Mouse (Mus musculus): ENCODE measurements at regions not wholly inside any gene's neighbourhood (a gene's known extent, or its start where the extent isn't known, plus 50 kb on each side); places are given as distances from the start of the nearest gene placed in this dataset.

DNA sequence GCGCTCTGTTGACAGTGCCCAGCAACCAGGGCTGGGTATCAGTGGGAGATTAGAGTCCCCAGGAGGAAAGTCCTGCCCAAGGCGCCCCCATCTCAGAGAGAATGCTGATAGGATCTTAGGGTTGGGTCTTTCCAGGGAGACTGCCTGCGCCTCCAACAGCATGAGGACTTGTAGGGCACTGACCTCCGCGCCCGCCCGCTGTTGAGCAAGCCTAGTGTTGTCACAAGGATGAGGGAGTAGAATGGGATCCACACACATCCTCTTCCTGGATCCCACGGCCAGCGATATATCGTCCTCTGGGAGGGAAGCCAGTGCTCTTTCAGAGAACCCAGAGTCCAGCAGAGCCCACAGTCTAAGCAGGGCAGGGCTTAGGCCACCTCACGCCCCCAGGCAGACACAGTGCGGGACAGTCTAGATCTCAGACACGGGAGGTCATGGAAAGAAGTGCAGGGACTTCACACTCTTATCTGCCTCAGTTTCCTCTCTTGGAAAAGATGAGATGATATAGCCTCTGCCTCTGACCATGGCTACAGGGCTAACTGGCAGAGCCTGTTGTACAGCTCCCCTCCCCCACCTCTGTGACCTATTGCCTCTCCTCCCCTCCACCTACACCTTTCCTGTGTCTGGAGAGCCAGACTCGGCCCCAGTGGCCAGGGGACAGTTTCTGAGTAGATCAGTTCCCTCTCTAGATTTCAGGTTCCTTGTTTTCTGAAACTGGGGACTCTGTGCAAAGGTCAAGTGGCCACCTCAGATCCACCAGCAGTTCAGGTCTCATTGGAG is 52.0 kb upstream of the Dusp5 start:
- DNase-seq: no peak

DNA sequence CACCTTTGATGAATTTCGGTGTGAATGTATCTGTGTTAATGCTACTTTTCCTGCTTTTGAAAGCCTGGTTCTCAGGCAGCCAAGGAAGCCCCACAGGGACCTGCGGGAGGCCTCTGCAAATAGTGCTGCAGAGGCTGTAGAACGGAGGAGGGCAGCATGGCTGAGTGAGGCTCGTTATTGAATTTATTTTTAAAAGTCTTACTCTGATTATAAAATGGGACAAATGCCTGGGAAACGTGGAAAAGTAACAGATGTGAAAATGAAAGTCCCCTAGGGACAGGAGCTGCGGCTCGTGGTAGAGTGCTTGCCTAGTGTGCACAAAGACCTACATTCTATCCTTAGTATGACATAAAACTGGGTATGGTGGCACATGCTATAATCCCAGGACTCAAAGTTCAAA is 59.7 kb upstream of the Dusp5 start:
- DNase-seq: no peak

DNA sequence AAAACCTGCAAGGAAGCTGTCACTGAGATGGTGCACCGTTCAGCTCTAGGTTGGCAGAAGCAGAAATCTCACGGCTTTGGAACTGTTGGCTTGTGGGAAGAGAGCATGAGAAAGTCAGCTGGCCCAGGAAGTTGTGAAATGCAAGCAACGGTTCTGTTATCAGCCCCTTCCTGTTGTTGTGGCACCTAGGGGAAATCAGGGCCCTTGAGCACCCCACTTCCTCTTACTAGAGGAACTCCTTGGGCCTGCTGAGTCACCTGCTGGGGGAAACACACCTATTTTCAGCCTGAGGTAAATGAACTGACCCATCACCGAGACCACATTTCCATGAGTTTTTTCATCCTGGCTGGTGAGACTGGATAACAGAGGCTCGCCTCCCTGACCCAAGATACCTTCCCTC is 64.2 kb upstream of the Dusp5 start:
- no peak for DNase-seq

DNA sequence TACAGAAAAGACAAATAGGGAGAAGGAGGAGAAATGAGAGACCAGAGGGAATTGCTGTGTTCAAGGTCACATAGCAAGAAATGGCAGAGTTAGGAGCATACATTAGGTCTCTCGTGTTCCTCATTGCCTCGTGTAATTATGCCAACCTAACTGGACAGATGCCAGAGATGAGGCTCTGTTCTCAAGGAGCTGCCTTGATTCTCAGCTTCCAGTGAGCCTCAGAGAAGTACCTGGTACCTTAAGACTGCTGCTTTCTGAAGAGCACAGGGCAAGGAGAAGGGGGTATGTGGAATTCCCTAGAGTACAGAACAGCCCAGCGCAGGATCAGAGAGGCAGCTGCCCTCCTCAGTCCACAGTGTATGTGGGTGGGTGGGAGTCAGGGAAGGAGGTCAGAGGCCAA is 64.8 kb upstream of the Dusp5 start:
- DNase-seq: peak in 1 of 2 experiments; percentile 53

DNA sequence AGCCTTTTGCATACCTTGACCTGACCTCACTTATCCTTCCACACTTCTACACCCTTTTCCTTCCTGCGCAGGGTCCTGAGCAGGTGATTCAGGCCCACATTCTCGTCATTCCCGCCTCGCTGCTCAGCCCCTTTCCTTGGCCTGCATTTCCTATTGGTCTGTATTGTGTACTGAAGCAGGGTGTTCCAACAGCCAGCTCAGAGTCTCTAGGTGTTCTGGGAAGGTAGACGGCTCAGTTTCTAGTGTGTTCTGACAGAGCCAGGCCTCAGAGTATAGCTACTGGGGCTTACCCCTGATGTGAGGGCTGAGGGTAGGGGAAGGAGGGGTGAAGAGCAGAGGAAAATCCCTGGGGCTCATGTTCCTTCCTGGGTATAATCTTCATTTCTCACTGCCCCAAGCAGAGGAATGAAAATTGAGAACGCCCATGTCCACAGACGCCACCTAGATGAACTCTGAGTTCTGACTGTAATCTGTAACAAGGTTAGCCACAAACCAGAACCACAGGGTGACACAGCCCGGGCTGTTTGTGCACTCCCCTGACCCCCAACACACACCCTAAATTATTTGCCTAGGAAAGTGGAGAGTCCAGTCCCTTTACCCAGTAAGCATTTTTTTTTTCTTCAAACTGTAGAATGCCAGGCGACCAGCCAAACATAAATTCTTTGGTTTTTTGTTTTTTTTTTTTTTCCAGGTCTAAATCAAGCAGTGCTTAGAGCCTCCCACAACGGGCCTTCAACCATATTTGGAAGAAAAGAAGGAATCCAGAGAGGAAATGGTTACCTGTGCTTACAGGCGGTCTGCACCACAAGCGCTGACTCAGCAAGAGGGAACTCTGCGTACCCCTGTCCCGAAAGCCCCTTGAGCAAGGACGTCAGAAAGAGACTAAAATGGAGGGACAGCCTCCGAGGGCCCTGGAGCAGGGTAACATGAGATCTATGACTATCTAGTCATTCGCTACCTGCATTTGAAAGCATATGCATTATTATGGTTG is 67.6 kb upstream of the Dusp5 start:
- DNase-seq: no peak

DNA sequence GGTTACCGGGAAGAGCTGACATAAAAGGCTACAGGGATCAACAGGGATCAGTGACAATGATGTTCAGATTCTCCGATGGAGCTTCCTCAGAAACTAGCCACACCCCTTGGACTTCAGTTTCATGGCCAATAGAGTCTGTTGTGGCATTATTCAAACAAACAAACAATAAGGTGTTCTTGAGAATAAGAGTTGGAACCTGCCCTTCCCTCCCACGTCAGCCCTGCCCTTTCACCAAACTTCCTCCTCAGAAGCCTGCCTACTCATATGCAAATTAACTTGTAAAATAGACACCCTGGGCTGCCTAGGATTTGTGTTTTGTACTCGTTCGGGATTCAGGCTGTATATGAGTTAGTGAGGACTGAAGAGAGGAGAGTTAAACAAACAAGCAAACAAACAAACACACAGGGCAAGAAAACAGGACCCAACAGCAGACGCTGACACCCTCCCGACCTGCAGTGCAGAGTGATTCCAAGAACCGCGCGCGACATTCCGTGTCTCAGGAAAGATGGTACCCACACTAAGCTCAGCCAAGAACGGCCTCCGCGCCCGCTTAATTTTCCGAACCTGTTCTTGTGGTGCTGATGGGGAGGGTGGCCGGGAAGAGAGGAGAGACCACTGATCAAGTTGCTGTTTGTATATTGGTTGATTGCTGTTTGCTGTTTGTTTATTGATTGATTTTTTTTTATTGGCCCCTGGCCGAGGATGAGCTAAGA is 68.4 kb upstream of the Dusp5 start:
- peak in 1 of 2 experiments; percentile 35 for DNase-seq

DNA sequence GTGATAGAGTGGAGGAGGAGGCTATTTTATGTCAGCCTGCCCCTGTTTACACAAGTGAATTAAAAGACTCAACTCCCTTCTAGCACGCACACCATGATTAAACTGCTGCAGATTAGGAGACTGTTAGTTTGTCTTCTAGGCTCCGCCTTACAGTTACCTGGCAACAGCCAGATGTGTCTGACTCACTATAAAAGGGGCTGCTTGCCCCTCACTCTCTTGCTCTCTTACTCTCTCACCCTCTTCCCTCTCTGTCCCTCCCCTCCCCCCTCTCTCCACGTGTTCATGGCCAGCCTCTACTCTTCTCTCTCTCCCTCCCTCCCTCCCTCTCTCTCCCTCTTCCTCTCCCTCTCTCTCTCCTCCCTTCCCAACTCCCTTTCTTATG is 69.0 kb upstream of the Smndc1 start:
- DNase-seq: no peak

DNA sequence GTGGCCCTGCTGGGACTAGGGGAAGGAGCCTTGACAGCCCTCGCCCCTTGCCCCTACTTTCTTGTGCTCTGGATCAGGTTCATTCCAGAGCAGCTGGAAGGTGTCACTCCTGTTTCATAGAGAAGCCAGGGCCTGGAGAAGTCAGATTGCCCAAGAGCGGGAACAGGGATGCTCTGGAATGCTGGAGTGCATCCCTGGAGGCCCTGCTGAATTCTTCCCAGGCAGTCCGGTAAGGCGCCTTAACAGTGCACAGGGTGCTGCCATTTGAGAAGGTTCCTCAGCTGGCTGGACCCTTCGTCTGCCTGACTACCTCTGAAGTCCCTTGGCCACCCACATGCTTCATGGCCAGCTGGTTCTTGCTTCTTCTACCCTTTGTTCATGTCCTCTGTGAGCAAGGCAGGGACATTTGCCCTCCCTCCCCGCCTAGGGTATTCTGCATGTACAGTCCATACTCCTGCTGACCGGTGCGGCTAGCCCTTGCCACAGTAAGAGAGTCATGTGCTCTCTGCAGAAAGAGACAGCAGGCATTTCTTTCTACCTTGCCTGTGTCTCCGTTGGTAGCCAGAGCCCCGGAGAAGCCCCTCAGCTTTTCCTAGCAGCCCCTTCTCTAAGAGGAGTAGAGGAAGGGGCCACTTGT is 68.5 kb upstream of the Smndc1 start:
- peak in 1 of 2 experiments; percentile 43 for DNase-seq

DNA sequence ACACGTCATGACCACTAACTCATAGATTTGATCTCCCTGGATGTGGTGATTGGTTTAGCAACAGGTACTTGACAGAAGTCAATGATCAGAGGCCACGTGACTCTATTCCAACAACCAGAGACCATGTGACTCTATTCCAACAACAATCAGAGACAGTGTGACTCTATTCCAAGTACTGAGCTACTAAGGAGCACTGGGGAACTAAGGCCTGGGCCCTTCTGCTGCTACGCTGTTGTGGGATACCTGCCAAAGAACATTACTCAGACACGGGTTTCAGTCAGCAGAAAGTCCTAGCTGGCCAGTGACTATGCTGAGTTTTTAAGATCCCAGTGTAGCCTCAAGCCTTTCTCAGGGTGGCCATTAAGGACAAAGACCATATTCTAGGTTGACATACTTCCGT is 66.3 kb upstream of the Smndc1 start:
- no peak for DNase-seq

DNA sequence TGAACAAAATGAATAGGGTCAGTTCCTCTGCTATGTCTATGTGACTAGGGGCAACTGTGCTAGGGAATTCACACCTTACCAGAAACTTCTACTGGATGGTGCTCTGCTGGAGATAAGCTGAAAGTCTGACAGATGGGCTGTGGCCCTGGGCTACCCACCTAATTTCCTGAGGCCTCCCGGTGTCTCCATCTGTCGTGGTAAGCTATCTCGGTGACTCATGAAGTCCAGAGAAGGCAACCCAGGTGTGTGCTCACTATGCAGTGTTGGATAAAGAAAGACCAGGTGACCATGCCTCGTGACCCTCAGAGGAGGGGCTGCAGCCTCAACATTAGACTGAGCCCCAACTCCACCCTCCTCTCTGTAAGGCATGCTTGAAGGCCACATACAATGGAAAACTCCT is 64.2 kb upstream of the Smndc1 start:
- DNase-seq: peak; percentile 88 to 89

DNA sequence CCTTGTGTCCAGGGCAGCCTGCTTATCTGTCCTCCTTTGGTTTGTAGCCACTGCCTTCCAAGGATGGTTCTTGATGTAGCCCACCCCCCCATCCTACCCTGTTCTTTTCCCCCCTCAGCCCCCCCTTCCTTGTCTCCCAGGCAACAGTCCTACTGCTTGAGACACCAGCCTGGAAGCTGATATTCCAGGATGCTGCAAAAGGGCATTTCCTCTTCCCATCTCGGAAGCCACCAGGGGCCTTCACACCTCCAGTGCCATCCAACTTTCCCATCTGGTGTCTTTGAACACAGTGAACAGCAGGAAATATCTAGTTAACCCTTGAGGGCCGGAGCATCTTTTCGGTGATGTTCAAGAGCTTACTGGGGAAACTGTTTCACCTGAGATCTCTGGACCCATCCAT is 63.7 kb upstream of the Smndc1 start:
- DNase-seq: peak; percentile 85 to 88

DNA sequence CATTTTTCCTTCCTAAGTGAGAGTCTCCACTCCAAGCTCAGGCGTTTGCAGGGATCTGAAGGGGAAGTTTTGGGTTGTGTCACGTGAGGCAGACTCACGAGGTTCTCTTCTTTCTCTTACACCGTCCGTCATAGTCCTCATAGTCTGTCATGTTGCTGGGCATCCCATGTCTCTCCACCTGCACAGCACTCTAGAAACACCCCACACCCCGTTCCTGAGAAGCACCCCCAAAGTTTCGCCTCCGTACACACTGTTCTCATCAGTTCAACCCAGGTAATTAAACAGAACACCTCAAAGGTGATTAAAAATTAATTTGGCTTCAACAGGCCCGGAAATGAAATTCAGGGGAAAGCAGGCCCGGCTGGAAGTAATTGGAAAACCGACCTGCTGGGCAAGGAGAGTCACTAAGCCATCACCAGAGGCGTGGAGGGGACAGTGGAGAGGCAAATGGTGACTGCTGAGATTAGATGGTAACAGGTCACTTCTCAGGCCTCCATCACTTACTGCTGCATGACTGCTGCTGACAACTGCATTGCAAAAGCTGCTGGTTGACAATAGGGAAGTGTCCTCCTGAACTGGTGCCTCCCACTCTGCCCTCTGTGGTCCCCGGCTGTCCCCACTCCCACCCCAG is 63.1 kb upstream of the Smndc1 start:
- DNase-seq: peak; percentile 64 to 72

DNA sequence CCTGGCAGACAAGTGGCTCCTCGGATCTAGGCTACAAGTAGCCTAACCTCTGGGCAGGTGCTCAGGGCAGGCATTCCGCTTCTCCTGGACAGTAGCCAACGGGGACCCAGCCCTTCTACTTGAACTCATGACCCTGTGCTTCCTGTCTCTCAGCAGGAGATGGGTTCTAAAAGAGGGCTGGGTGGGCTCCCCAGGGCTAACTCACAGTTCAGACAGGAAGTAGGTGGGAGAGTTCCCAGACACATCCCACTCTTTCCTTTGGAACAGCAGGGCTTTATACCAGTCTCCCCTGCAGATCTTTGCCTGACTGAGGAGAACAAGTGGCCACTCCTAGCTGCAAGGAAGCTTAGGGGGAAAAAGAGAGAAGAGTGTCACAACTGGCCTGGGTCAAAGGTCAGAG is 62.0 kb upstream of the Smndc1 start:
- DNase-seq: peak in 1 of 2 experiments; percentile 50

DNA sequence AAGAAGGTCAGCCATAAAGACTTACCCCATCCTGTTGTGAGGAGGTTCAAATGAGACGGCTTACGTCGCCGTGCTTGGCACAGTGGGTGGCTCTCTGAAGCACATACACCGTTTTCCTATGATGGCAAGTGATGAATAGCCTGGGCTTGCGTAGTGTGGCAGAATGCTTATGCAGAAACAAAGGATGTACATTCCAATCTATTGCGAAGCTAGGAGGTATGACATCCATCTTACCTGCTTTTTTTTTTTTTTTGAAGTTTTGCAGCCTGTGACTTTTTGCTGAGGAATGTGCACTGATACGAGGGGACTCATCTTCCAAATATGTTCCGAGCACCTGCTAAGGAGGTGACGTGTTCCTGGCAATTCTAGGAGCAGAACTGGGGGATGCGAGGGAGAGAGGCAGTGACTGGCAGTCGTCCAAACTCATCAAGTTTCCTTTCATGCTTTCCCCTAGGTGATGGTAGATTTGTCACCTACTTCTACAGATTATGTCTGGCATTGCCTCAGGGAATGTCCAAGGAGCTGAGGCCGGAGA is 61.1 kb upstream of the Smndc1 start:
- DNase-seq: peak in 1 of 2 experiments; percentile 63

DNA sequence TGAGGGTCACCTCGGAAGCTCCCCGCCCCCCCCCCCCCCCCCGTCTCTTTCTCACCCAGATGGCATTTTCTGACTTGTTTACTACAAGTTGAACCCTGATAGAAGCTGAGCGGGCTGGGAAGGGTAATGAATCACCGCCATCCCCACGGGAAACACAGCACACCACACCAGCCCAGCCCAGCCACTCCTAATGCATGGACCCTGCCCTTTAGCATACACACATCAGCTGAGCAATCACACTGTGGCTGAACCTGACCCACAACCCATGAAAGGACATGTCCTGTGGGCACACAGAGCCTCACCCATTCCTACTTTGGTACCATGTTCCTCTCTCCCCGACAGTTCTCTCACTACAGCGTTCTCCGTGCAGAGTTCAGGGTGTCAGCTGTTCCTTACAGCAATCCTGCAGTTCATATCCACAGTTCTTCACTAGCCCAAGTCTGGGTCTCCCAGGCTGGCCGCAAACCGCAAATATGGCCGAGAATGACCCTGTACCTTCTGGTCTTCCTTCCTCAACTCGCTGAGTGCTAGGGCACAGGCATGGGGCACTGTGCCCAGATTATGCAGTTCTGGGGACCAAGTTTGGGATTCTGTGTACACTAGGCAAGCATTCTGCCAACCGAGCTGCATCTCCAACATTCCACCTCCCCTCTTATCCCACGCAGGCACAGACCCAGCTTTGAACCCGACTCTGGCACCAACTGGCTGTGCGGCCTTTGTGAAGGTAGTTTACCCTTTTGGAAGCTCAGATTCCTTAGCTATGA is 60.4 kb upstream of the Smndc1 start:
- DNase-seq: peak; percentile 62 to 64

DNA sequence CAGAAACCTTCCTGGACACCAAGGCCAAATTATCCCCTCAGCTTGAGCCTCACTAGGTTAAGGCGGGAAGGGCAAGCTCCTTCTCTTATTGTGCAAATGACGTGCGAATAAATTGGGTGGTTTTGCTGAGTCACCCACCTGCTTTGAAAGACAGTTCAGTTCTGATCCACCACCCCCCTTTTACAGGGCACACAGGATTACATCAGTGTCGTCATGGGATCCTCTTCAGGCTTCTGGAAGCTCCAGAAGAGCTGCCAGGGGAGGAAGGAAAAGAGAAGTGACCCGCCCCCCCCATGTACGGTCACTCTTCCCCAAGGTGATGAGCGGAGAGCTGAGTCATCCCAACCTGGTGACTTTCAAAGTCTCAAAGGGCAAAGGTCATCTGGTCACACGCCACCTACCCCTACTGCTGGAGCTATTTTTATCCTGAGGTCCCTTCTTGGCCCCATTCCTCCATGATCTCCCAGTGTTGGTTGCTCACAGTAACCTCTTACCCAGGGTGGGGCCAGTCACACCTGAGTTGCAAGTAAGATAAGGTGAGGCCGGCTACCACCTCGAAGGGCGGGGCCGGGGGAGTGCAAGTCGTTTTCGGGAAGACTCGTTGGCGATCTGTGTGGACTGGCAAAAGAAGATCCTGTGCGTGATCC is 58.9 kb upstream of the Smndc1 start:
- no peak for DNase-seq

DNA sequence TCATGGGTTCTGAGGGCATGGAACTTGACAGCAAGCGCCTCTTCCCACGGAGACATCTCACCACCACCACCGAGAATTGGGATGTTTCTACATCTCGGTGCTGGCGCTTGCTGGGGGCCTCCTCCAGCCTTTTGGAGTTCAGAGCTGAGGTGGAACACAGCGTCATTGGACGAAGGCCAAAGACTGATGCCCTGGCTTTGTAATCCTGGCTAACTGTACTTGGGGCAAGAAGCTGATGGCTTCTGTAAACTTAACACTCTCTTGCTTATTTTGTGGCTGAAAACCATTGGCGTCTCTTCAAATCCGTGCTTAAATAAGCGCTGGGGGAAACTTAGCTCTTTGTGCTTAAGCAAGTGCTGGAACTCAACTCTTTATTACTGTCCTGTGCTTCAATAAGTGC is 57.8 kb upstream of the Smndc1 start:
- DNase-seq: peak; percentile 64 to 67

DNA sequence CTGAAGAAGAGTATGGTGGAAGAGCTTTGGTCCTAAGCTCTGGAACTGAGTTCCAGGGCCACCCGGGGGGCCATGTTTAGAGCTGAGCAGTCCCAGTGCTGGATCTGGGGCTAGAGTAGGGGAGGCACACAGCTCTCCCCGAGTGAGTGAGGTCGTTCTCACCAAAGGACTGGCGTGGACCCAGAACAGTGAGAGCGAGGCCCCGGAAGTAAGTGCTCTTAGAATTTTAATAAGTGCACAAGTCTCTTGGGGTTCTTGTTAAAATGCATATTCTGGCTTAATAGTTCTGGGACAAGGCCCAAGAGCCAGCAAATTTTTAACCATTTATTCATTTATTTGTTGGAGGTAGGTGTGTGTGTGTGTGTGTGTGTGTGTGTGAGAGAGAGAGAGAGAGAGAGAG is 57.4 kb upstream of the Smndc1 start:
- DNase-seq: no peak

DNA sequence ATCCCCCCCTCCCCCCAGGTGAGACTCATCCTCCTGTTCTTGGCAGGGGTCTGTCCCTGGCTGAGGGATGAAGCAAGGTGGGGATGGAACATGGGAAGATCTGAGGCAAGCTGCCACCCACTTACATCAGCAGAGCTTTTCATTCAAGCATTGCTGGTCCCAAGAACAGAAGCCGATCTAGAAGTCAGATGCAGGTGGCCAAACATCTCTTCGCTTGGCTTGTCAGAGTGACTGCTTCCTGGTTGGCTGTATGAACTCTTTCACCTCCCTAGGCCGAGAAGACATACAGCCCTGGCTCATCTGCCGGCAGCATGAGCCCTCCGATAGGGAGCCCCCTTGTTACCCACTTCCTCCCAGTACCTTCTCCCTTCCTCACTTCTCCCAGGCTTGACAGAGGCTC is 55.8 kb upstream of the Smndc1 start:
- DNase-seq: no peak

DNA sequence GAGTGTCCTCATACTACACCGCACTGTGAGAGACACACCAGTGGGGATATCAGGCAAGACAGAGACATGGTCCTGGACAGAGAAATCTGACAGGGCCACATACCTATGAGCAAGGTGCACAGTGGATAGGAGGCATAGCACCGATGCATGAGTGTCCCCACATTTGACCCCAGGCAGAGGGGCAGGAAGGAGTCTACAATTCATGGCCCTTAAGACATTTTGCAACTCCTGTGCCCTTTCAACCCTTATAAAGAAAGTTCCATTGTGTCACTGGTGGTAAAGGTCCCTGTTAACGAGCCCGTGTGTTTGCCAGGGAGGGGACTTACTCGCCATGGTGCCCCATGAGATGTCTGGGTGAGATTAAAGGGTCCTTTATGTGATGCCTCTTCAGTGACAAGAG is 54.3 kb upstream of the Smndc1 start:
- no peak for DNase-seq
